Mouse (Mus musculus): ENCODE measurements around the gene Dohh.

- TF ChIP-seq CTCF (IDR thresholded peaks at IDR 0.05; ENCODE audit: insufficient read depth, low read length): no peak
- no peak for TF ChIP-seq POLR2A (IDR thresholded peaks at IDR 0.05; ENCODE audit: borderline replicate concordance, extremely low read depth, low read depth, low read length)
Observed at GRCm38 (mm10) chr10:81354738-81355477, 29.3 kb upstream of the Dohh start.

Data from lung, adult 2 months (tissue).